Mouse (Mus musculus): ENCODE results near the gene Lat. TPM values are rescaled to one million over a fixed set of nuclear protein-coding genes. Genes with fewer than 3 reads are reported as not detected.
A peak's percentile ranks its signal among the peaks of the same experiment; 100 is the strongest.

The Lat gene
- total and polyA plus RNA-seq, 3 experiments: 0.62 to 1.2 TPM; not detected in 1

DNA sequence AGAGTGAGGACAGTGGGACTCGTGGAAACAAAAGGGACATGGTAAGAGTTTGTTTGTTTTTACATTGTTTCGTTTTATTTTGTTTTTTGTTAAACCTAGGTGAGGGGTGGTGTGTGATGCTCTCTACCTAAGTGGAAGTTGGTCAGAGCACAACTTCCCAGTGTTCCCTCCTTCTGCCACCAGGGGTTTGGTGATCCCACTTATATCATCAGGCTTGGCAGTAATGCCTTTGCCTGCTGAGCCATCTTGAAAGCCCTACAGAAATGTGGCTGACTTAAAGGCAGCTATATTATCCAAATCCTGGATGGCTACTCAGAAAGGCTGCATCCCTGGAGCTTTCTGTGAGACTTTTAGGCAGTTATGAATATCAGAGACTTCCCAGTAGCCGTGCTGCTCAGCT is 36.7 kb downstream of the Lat start:
- no peak for DNase-seq (ENCODE audit: low read depth, low spot score)
- H3K36me3 ChIP-seq (ENCODE audit: control insufficient read depth in 1 of 2, insufficient read depth in 2 of 2, low read length in 2 of 2): no peaks in the 10 kb centered on the region
- H3K9me3 ChIP-seq (replicated peaks; ENCODE audit: insufficient read depth, low read length): no peaks in the 10 kb centered on the region
- TF ChIP-seq CTCF (IDR thresholded peaks at IDR 0.05 in 2 of 3, conservative IDR thresholded peaks at IDR 0.05 in 1 of 3; ENCODE audit: control insufficient read depth in 1 of 3, insufficient read depth in 1 of 3, low read depth in 2 of 3, low read length in 3 of 3, poor library complexity in 1 of 3, severe bottlenecking in 1 of 3): peak in 2 of 3 experiments; percentile 1 to 11; a peak in 1 of 6 replicates
- TF ChIP-seq MAZ (IDR thresholded peaks at IDR 0.05; ENCODE audit: low read depth, low read length): no peak
- H3K9ac ChIP-seq (ENCODE audit: control insufficient read depth, low read depth, low read length, poor library complexity, severe bottlenecking): no peak overlapping the region
- no peak overlapping the region for H3K27ac ChIP-seq (ENCODE audit: control insufficient read depth, low read depth, low read length)
- no peak overlapping the region for H3K4me3 ChIP-seq (ENCODE audit: control insufficient read depth in 1 of 2, insufficient read depth in 1 of 2, low read depth in 2 of 2, low read length in 2 of 2)
- H3K4me1 ChIP-seq (ENCODE audit: control insufficient read depth in 1 of 2, insufficient read depth in 2 of 2, low read length in 2 of 2): no peaks in the 10 kb centered on the region
- H3K79me2 ChIP-seq (ENCODE audit: control insufficient read depth, insufficient read depth, low read length, poor library complexity): no peaks in the 10 kb centered on the region
- H3K27me3 ChIP-seq (ENCODE audit: control insufficient read depth in 1 of 2, insufficient read depth in 2 of 2, low read length in 2 of 2): peaks cover 3 to 9% of the 10 kb centered on the region in 2 experiments; a peak in 3 of 4 replicates

- Histone ChIP-seq H3K9ac (ENCODE audit: control insufficient read depth, low read depth, low read length, poor library complexity, severe bottlenecking) (no peak overlapping the region), H3K36me3 (ENCODE audit: control insufficient read depth in 1 of 2, insufficient read depth in 2 of 2, low read length in 2 of 2) (no peaks in the 10 kb centered on the region), H3K79me2 (ENCODE audit: control insufficient read depth, insufficient read depth, low read length, poor library complexity) (no peaks in the 10 kb centered on the region), H3K4me3 (ENCODE audit: control insufficient read depth in 1 of 2, insufficient read depth in 1 of 2, low read depth in 2 of 2, low read length in 2 of 2) (no peak overlapping the region), H3K9me3 (replicated peaks; ENCODE audit: insufficient read depth, low read length) (no peaks in the 10 kb centered on the region), H3K27me3 (ENCODE audit: control insufficient read depth in 1 of 2, insufficient read depth in 2 of 2, low read length in 2 of 2) (peaks cover 3 to 7% of the 10 kb centered on the region in 2 experiments; a peak in 3 of 4 replicates), H3K4me1 (ENCODE audit: control insufficient read depth in 1 of 2, insufficient read depth in 2 of 2, low read length in 2 of 2) (no peaks in the 10 kb centered on the region), H3K27ac (ENCODE audit: control insufficient read depth, low read depth, low read length) (no peak overlapping the region)
- TF ChIP-seq NELFE (IDR thresholded peaks at IDR 0.05; ENCODE audit: low read depth, low read length): no peak
- TF ChIP-seq RAD21 (IDR thresholded peaks at IDR 0.05; ENCODE audit: low read depth, low read length): no peak
- TF ChIP-seq UBTF (IDR thresholded peaks at IDR 0.05; ENCODE audit: borderline replicate concordance, insufficient read depth, low read depth, low read length): no peak
- no peak for TF ChIP-seq ETS1 (IDR thresholded peaks at IDR 0.05; ENCODE audit: low read depth, low read length)
- TF ChIP-seq TCF12 (IDR thresholded peaks at IDR 0.05; ENCODE audit: low read depth, low read length): no peak
- no peak for TF ChIP-seq BHLHE40 (IDR thresholded peaks at IDR 0.05; ENCODE audit: borderline replicate concordance, low read depth, low read length)
- no peak for TF ChIP-seq ZKSCAN1 (IDR thresholded peaks at IDR 0.05; ENCODE audit: low read depth, low read length)
- no peak for TF ChIP-seq MYC (IDR thresholded peaks at IDR 0.05; ENCODE audit: low read depth, low read length)
- TF ChIP-seq GATA1 (IDR thresholded peaks at IDR 0.05; ENCODE audit: low read depth, low read length): no peak
- no peak for TF ChIP-seq SMC3 (IDR thresholded peaks at IDR 0.05; ENCODE audit: low read depth, low read length)
- TF ChIP-seq ZNF384 (IDR thresholded peaks at IDR 0.05; ENCODE audit: low read depth, low read length): no peak
- no peak for TF ChIP-seq NRF1 (IDR thresholded peaks at IDR 0.05; ENCODE audit: insufficient read depth, low read depth, low read length, poor library complexity, severe bottlenecking)
- no peak for TF ChIP-seq CTCF (IDR thresholded peaks at IDR 0.05 in 2 of 3, conservative IDR thresholded peaks at IDR 0.05 in 1 of 3; ENCODE audit: control insufficient read depth in 1 of 3, insufficient read depth in 1 of 3, low read depth in 2 of 3, low read length in 3 of 3, poor library complexity in 1 of 3, severe bottlenecking in 1 of 3)
- no peak for TF ChIP-seq ZMIZ1 (IDR thresholded peaks at IDR 0.05; ENCODE audit: low read depth, low read length)
- TF ChIP-seq HCFC1 (IDR thresholded peaks at IDR 0.05; ENCODE audit: low read depth, low read length): no peak
- no peak for TF ChIP-seq E2F4 (IDR thresholded peaks at IDR 0.05; ENCODE audit: borderline replicate concordance, low read depth, low read length)
- TF ChIP-seq USF1 (IDR thresholded peaks at IDR 0.05; ENCODE audit: low read depth, low read length): no peak
- DNase-seq (ENCODE audit: low read depth, low spot score): no peak
Observed at GRCm38 (mm10) chr7:126330693-126331092, 38.7 kb downstream of the Lat start.
